Mouse (Mus musculus) stomach, embryonic 14.5 days (tissue): ENCODE results near the gene Rarg. TPM values are rescaled to one million over a fixed set of nuclear protein-coding genes. Genes with fewer than 3 reads are reported as not detected.
A peak's percentile ranks its signal among the peaks of the same experiment; 100 is the strongest.

Source experiments
- ATAC-seq: fragments of 200-750 bp; cut with Nextera tagmentation; 2 replicates; pipeline ENCODE4 v1.8.0; 2017; ENCODE audit warnings: low read depth, moderate TSS enrichment; ENCODE audit not compliant: insufficient number of reproducible peaks, insufficient read depth, low FRiP score
- H3K27ac ChIP-seq: fragments of 300-500 bp; sonication (generic); 2 replicates; pipeline ENCODE4 v1.5.1; 2014; ENCODE audit warnings: mild to moderate bottlenecking, low read length, moderate library complexity, mixed read lengths
- H3K27me3 ChIP-seq: fragments of 300-500 bp; sonication (generic); 2 replicates; pipeline ENCODE4 v1.6.1; 2014; ENCODE audit warnings: low read length, control low read depth, mixed read lengths; ENCODE audit not compliant: control insufficient read depth, insufficient read depth
- H3K36me3 ChIP-seq: fragments of 300-500 bp; sonication (generic); 2 replicates; pipeline ENCODE4 v1.6.1; 2014; ENCODE audit warnings: mild to moderate bottlenecking, control low read depth, low read length, moderate library complexity, mixed read lengths; ENCODE audit not compliant: control insufficient read depth, insufficient read depth
- H3K4me1 ChIP-seq: fragments of 300-500 bp; sonication (generic); 2 replicates; pipeline ENCODE4 v1.6.1; 2014; ENCODE audit warnings: low read length, control low read depth, mixed read lengths; ENCODE audit not compliant: control insufficient read depth, insufficient read depth
- H3K4me2 ChIP-seq: fragments of 300-500 bp; sonication (generic); replicated peaks from 2 replicates; pipeline ENCODE4 v1.6.1; 2014; ENCODE audit warnings: low read depth, low read length, control low read depth
- H3K4me3 ChIP-seq: fragments of 300-500 bp; sonication (generic); 2 replicates; pipeline ENCODE4 v1.5.1; 2014; ENCODE audit warnings: low read depth, low read length, control low read depth
- H3K9ac ChIP-seq: fragments of 300-500 bp; sonication (generic); replicated peaks from 2 replicates; pipeline ENCODE4 v1.6.1; 2014; ENCODE audit warnings: low read depth, mild to moderate bottlenecking, control low read depth, low read length, moderate library complexity, mixed read lengths
- H3K9me3 ChIP-seq: fragments of 300-500 bp; sonication (generic); 2 replicates; pipeline ENCODE4 v1.6.1; 2016; ENCODE audit warnings: low read depth, low read length, control low read depth; ENCODE audit not compliant: control insufficient read depth
- WGBS: fragments of 180-500 bp; shearing (Covaris S2); extraction: QIAGEN DNeasy Blood & Tissue Kit; methylation state at CpG from one replicate; pipeline ENCODE4 v1.1.7; 2014; 5-methylcytosine and 5-hydroxymethylcytosine counted together
- polyA plus RNA-seq: library from polyadenylated mRNA; unstranded; fragments of >200 nt; fragmentation: Nextera tagmentation; extraction: Ambion mirVana; gene quantifications from 2 replicates; pipeline ENCODE4 v1.2.1, GENCODE M21; 2014

Gene Rarg
- polyA plus RNA-seq, 1 experiment from 2014 or later, result 40.5 TPM

DNA sequence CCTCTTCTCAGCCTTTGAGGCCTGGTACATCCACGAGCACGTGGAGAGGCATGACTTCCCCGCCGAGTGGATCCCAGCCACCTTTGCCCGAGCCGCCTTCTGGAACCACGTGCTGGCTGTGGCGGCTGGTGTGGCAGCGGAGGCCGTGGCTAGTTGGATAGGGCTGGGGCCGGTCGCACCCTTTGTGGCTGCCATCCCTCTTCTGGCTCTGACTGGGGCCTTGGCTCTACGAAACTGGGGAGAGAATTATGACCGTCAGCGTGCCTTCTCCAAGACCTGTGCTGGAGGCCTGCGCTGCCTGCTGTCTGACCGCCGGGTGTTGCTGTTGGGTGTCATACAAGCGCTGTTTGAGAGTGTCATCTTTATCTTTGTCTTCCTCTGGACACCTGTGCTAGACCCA is 23.3 kb upstream of the Rarg start:
- no peaks in the 10 kb centered on the region for H3K27me3 ChIP-seq
- peak overlapping the region; percentile 81; the same call in 1 of the 2 replicates for H3K4me3 ChIP-seq
- 95% methylated on average over 19 of the region's 19 CpGs for WGBS
- H3K9ac ChIP-seq, result no peak overlapping the region
- no peaks in the 10 kb centered on the region for H3K9me3 ChIP-seq
- peaks cover 11% of the 10 kb centered on the region; the same call in 1 of the 2 replicates for H3K4me1 ChIP-seq
- H3K27ac ChIP-seq, result 0 out of 2 replicates have a peak overlapping the region, but pooled peaks have one; percentile 89
- H3K4me2 ChIP-seq, result peak overlapping the region; percentile 89; the same call in 1 of the 2 replicates
- ATAC-seq, result no peak
- H3K36me3 ChIP-seq, result peaks cover 10% of the 10 kb centered on the region

DNA sequence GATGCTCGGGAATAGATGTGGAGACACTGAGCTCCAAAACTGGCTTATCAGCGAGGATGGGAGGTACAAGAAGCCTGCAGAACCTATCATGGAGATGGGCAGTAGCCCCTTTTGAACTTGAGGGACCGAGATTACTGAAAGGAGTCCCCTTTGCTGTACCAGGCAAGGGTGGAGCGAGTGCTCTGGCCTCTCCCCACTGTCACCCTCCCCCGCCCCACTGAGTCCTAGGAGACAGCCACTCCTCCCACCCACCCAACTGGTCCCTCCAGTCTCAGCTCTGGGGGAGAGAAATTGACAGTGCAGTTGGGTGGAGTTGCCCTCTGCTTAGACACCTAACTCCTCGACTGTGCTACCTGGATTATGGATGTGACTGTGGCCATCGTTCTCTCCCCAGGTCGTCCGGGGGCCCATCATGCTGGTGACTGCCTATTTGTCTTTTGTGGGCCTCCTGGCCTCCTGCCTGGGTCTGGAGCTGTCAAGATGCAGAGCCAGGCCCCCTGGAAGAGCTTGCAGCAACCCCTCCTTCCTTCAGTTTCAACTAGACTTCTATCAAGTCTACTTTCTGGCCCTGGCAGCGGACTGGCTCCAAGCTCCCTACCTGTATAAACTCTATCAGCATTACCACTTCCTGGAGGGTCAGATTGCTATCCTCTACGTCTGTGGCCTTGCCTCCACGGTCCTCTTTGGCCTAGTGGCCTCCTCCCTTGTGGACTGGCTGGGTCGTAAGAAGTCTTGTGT is 22.6 kb upstream of the Rarg start:
- peak; percentile 20; the same call in 1 of the 2 replicates for ATAC-seq
- H3K4me3 ChIP-seq, result peak overlapping the region; percentile 81
- peaks cover 11% of the 10 kb centered on the region; the same call in 1 of the 2 replicates for H3K4me1 ChIP-seq
- peak overlapping the region; percentile 89 for H3K4me2 ChIP-seq
- H3K9ac ChIP-seq, result peak overlapping the region; percentile 80
- H3K27me3 ChIP-seq, result no peaks in the 10 kb centered on the region
- peak overlapping the region; percentile 89; the same call in 1 of the 2 replicates for H3K27ac ChIP-seq
- peaks cover 10% of the 10 kb centered on the region for H3K36me3 ChIP-seq
- H3K9me3 ChIP-seq, result no peaks in the 10 kb centered on the region
- 22% methylated on average over 13 of the region's 13 CpGs for WGBS

DNA sequence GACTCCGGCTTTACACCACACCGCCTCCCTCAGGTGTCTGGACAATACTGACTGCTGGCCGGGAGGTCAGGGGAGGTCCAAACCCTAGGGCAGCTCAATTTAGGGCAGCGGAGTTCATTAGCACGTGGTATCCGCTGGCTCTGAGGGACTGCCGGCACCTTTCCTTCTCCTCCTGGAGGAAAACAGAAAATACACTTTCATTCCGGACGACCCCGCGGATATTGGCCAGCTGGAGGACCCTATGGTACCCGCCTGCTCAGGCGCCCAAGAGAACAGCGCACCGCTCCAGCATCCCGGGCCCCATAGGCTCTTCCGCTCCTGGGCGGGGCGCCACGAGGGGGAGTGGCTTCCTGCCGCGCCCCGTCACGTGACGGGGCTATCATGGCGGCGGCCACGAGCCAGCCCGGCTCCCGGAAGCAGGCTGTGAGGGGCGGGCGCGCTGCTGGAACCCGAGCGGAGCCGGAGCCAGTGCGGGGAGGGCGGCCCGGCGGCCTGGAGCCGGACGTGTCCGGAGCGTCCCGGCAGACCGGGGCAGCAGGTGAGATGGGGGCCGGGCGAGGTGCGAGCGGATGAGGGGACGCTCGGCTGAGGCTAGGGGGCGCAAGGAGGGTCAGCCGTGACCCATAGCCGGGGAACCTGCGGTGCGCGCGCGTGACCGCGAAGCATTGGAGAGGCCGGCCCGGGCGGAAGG is 21.9 kb upstream of the Rarg start, which contains the start of gene Mfsd5:
Gene Mfsd5 (plus strand): TSS at position 363 of the 691 bp plus-strand sequence.
- peak; percentile 95 for ATAC-seq
- Histone ChIP-seq H3K9me3 (no peaks in the 10 kb centered on the region), H3K9ac (peak within 1 kb of the TSS; percentile 80), H3K27ac (peak within 1 kb of the TSS; percentile 89; the same call in 1 of the 2 replicates), H3K27me3 (no peaks in the 10 kb centered on the region), H3K36me3 (peaks cover 10% of the 10 kb centered on the region), H3K4me1 (peaks cover 11% of the 10 kb centered on the region; the same call in 1 of the 2 replicates), H3K4me2 (peak within 1 kb of the TSS; percentile 89), H3K4me3 (peak within 1 kb of the TSS; percentile 81)
- WGBS, result under 1% methylated on average over 65 of the region's 65 CpGs

DNA sequence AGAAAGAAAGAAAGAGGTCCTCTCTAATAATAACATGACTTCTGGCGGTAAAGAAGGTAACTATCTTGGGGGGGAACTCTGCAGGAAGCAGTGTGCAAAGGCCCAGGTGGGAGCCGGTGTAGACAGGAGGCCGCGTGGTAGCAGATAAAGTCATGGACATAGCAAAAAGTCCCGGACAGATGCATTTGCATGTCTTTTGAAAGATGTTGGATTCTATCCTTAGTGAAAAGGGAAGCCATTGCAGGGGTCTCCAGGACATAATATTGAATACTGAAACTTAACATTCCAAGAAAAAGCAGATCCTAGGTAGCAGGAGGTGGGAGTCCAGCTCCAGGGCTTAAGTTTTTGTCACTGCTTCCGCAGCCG is 21.4 kb upstream of the Rarg start:
- Histone ChIP-seq H3K36me3 (peaks cover 10% of the 10 kb centered on the region), H3K27me3 (no peaks in the 10 kb centered on the region), H3K4me2 (peak overlapping the region; percentile 84), H3K9me3 (no peaks in the 10 kb centered on the region), H3K27ac (peak overlapping the region; percentile 89; the same call in 1 of the 2 replicates), H3K4me1 (peaks cover 11% of the 10 kb centered on the region; the same call in 1 of the 2 replicates), H3K9ac (peak overlapping the region; percentile 80; the same call in 1 of the 2 replicates), H3K4me3 (peak overlapping the region; percentile 81)
- ATAC-seq, result no peak
- 27% methylated on average over 7 of the region's 7 CpGs for WGBS

DNA sequence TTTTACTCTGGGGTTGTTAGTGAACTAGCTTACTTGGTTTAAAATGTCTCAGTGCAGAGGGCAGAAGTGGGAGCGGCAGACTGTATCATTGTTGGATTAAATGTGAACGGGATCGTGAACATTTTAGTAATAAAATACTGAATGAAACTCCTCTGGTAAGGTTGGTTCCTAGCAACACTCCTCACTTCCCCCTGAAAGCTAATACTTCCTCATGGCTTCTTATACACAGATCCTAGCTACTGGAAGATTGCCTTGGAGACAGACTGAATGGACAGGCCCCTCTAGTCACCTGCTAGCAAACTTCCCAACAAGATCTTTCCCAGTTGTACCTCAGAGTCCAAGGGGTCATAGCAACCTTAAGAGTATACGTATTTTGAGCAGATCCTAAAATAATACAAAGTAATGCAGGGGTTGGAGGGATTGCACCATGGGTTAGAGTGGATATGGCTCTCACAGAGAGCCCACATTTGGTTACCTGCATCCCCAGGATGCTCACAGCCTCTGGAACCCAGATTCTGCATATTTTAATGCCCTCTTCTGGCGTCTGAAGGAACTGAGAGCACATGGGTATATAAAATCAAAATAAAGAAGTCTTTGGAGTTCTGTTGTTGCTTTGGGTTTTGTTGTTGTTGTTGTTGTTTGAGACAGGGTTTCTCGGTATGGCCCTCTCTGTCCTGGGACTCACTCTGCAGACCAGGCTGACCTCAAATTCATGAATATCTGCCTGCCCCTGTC is 16.8 kb upstream of the Rarg start:
- Histone ChIP-seq H3K4me2 (no peak overlapping the region), H3K27ac (no peak overlapping the region), H3K9me3 (no peaks in the 10 kb centered on the region), H3K36me3 (no peaks in the 10 kb centered on the region), H3K4me3 (no peak overlapping the region), H3K4me1 (peaks cover 17% of the 10 kb centered on the region; the same call in 1 of the 2 replicates), H3K9ac (no peak overlapping the region), H3K27me3 (no peaks in the 10 kb centered on the region)
- 72% methylated on average over 6 of the region's 6 CpGs for WGBS
- ATAC-seq, result no peak

DNA sequence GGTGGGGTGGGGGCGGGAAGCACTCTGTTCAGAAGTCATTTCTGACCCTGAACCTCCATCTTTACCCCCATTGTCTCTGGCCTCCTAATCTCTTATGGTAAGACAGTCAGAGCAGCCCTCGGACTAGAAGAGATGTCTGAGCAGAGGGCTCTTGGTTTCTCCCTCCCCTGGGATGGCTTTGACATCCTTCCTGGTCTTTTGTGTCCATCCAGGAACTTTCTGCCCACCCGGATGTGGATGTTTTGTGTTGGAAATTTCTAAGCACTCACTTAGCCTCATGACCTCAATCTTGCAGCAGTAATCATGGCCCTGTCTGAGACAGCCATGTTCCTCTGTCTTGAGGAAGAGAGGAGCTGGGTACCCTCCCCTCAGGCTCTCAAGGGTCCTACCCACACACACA is 14.1 kb upstream of the Rarg start:
- 40% methylated on average over 3 of the region's 3 CpGs for WGBS
- no peak overlapping the region for H3K27ac ChIP-seq
- no peak overlapping the region for H3K9ac ChIP-seq
- H3K36me3 ChIP-seq, result no peaks in the 10 kb centered on the region
- H3K4me1 ChIP-seq, result peaks cover 12% of the 10 kb centered on the region; the same call in 1 of the 2 replicates
- no peak for ATAC-seq
- peak overlapping the region; percentile 40 for H3K4me2 ChIP-seq
- no peak overlapping the region for H3K4me3 ChIP-seq
- H3K27me3 ChIP-seq, result no peaks in the 10 kb centered on the region
- H3K9me3 ChIP-seq, result no peaks in the 10 kb centered on the region

DNA sequence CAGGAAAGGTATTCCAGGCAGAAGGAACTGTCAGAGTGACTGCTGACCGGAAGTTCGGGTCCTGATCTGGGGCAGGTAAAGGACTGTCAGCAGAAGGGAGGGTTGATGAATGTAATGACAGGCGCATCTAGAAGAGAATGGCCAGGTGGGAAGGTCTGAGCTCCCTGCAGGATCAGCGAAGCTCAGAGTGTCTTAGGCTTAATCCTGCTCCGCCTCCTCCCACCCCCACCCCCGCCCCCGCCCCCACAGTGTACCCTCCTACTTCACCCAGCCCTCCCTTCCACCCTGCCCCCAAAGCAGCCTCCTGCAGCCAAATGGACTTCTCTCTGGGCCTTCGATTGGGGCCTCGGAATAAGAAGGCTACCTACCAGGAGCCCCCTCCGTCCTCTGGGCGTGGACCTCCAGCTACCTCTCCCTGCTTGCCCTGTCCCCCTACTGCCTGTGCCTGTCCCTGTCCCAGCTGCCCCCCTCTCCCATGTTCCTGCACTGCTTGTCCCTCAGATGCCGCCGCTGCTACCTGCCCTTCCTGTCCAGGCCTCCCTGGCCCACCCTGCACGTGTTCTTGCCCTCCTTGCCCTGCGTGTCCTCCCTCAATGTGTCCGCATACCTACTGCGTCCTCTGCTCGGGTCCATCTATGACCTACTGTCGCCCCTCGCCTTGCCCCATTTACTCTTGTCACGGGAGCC is 13.1 kb upstream of the Rarg start, which contains the start of gene Gm9918:
Gene Gm9918 (plus strand): TSS at position 290 of the 687 bp plus-strand sequence.
- ATAC-seq, result peak; percentile 23; the same call in 1 of the 2 replicates

More for the DNA sequence above, 13.1 kb upstream of the Rarg start, which contains the start of gene Gm9918:
- WGBS, result 8% methylated on average over 21 of the region's 21 CpGs
- Histone ChIP-seq H3K4me3 (peak within 1 kb of the TSS; percentile 18; the same call in 1 of the 2 replicates), H3K27ac (no peak within 1 kb of the TSS), H3K4me1 (peaks cover 12% of the 10 kb centered on the region; the same call in 1 of the 2 replicates), H3K9ac (peak within 1 kb of the TSS; percentile 11; the same call in 1 of the 2 replicates), H3K9me3 (no peaks in the 10 kb centered on the region), H3K36me3 (no peaks in the 10 kb centered on the region), H3K27me3 (no peaks in the 10 kb centered on the region), H3K4me2 (peak within 1 kb of the TSS; percentile 40)
